Mouse (Mus musculus) lung, adult 2 months (tissue): Measurements from ENCODE around the gene Zfp712. TPM values are rescaled to one million over a fixed set of nuclear protein-coding genes. Genes with fewer than 3 reads are reported as not detected.

Source experiments
- DNase-seq: peaks from one replicate; pipeline ENCODE4 v3.0.0; 2022
- H3K4me1 ChIP-seq: fragments of 200-500 bp; 2 replicates; pipeline ENCODE4 v1.6.1; 2011; ENCODE audit warnings: low read length; ENCODE audit not compliant: control insufficient read depth, insufficient read depth
- H3K4me3 ChIP-seq: fragments of 200-500 bp; replicated peaks from 2 replicates; pipeline ENCODE3; 2011; ENCODE audit warnings: low read depth, mild to moderate bottlenecking, control low read depth, low read length; ENCODE audit errors: extremely low read depth
- CTCF ChIP-seq: fragments of 200-500 bp; IDR thresholded peaks from 2 replicates; pipeline ENCODE4 v1.5.1; 2011; ENCODE audit warnings: mild to moderate bottlenecking, low read length, control low read depth; ENCODE audit not compliant: insufficient read depth
- POLR2A ChIP-seq: fragments of 200-500 bp; IDR thresholded peaks from 2 replicates; pipeline ENCODE4 v1.6.1; 2011; ENCODE audit warnings: low read depth, mild to moderate bottlenecking, control low read depth, low read length, borderline replicate concordance; ENCODE audit errors: extremely low read depth
- WGBS: fragments of 180-500 bp; shearing (Covaris S2); methylation state at CpG from one replicate; pipeline ENCODE4 v1.1.7; 2018; 5-methylcytosine and 5-hydroxymethylcytosine counted together
- polyA plus RNA-seq: library from polyadenylated mRNA; depleted of rRNA; stranded (reverse); fragments of >200 nt; gene quantifications from 2 replicates; pipeline ENCODE4 v1.2.3, GENCODE M21; 2012; rRNA removed

Zfp712 gene
- polyA plus RNA-seq, 1 experiment: 0.49 TPM

- TF ChIP-seq CTCF (no peak), POLR2A (no peak)
- Histone ChIP-seq H3K4me1 (peaks cover under 1% of the 10 kb centered on the region; the same call in 1 of the 2 replicates), H3K4me3 (no peak overlapping the region)
- WGBS: 89% methylated on average over 8 of the region's 8 CpGs
- DNase-seq: no peak
Observed at GRCm38 (mm10) chr13:67065386-67065785, 4.4 kb upstream of the Zfp712 start.

GRCm38 (mm10) chr13:67062427-67062826, 1.5 kb upstream of the Zfp712 start:
- Histone ChIP-seq H3K4me3 (no peak overlapping the region), H3K4me1 (peaks cover 5% of the 10 kb centered on the region)
- no peak for DNase-seq
- 61% methylated on average over 7 of the region's 7 CpGs for WGBS
- TF ChIP-seq CTCF (no peak), POLR2A (no peak)

DNA sequence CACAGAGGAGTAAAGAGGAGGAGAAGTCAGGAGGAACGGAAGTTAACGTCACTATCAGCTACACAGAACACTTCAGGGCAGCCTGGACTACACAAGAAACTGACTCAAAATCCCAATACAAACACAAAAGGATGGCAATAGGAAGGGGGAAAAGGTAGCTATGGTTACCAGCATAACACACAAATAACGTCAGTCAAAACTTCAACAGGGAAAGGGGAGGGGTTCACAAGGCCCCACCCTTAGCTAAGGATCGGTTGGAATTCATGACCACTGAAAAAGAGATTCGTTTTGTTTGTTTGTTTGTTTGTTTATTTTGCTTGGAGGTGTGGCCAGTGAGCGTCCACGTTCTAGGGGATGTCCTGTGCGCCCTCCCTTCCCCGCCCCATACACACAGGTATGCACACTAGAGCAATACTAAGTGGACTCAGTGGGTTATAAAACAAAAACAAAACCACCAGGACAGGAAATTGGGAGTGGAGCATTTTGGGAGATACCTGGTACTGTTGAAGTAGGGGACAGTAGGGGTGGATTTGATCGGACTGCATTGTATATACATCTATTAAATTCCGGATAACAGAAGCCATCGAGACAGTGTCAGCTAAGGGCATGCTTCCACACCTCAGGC, 697 bp downstream of the Zfp712 start:
- DNase-seq: peak; percentile 8
- 2% methylated on average over 12 of the region's 12 CpGs for WGBS
- Histone ChIP-seq H3K4me3 (peak overlapping the region; percentile 99), H3K4me1 (peaks cover 5% of the 10 kb centered on the region)
- TF ChIP-seq CTCF (no peak), POLR2A (no peak)

Other genes starting within 250 kb of the Zfp712 start
- 0.07 and 0.32 TPM in 2 replicates for gene Gm10767, start 156.3 kb downstream of the Zfp712 start, polyA plus RNA-seq
- 0.10 and 0.14 TPM in 2 replicates for gene Zfp708, start 36.8 kb upstream of the Zfp712 start, polyA plus RNA-seq
- 1.5 and 3.1 TPM in 2 replicates for gene Gm28557, start 47.4 kb upstream of the Zfp712 start, polyA plus RNA-seq
- 0.05 and 0.12 TPM in 2 replicates for gene Rslcan18, start 55.1 kb upstream of the Zfp712 start, polyA plus RNA-seq
- gene Zfp759, start 60.5 kb upstream of the Zfp712 start, polyA plus RNA-seq: 0.11 and 0.21 TPM in 2 replicates
- gene Rsl1, start 112.0 kb upstream of the Zfp712 start, polyA plus RNA-seq: 0.37 and 2.2 TPM in 2 replicates
- 0.28 and 0.45 TPM in 2 replicates for gene Zfp455, start 133.3 kb upstream of the Zfp712 start, polyA plus RNA-seq
- gene Zfp458, start 217.3 kb upstream of the Zfp712 start, polyA plus RNA-seq: 0.38 and 0.83 TPM in 2 replicates
- gene Zfp457, start 245.3 kb upstream of the Zfp712 start, polyA plus RNA-seq: 0.69 and 0.95 TPM in 2 replicates